Mouse (Mus musculus) regulatory T cell (primary cell): ENCODE measurements around the gene Plvap.
"Not testable (repeated sequence)": the region's sequence is repeated elsewhere in the genome, so short reads cannot be mapped to it uniquely, and the experiment has no call there.

Experiments
- in situ Hi-C: fragments of 300-600 bp; cut with MboI, MseI; formaldehyde crosslinking; loops from one replicate; pipeline ENCODE4 v1.15.1; 2025; ENCODE audit warnings: high pct_unique_total_duplicates

Gene Plvap

DNA sequence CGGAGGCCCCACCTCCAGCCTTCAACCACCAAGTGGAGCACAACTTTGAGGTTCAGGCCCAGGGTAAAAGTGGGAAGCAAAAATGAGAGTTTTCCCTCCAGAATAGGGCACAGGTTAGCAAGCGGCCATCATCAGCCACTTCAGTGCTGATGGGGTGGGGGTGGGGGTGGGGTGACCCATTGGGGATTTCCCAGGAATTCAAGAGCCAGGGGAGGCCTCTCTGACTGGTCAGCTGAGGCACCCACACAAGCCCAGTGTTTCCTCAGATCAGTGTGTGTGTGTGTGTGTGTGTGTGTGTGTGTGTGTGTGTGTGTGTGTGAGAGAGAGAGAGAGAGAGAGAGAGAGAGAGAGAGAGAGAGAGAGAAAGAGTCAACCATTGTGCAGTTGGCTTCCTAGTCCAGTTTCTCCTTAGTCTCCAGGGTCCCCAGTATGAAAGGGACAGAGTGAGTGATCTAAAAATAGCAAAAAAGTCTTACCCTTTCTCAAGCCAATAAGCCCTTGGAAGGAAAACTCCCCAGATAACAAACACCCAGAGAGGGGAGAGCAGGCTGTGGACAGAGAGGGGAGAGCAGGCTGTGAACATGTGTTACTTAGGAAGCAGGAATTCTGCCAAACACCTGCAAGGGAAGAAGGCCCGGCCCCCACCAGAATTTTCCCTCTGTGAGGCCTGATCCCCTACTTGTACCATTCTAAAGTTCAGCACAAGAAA, 15.8 kb upstream of the Plvap start:
- in situ Hi-C loops = no loop called here

DNA sequence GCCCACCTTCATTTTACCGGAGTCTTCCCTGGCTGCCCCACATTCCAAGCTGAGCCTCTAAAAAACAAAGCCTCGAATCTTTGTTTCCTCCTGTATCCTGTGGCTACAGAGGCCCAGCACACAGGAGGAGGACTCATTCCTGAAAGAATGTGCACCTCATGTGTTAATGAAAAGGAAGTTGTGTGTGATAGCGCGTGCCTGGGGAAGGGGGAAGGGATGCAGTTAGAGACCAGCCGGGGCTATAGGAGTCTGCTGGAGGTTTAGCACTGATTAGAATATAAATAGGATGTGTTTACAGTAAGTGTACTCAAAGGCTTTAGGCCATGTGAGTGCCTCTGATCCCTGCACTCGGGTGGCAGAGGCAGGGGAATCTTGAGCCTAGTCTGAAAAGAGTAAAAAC, 14.7 kb upstream of the Plvap start:
- in situ Hi-C loops = no loop called here

DNA sequence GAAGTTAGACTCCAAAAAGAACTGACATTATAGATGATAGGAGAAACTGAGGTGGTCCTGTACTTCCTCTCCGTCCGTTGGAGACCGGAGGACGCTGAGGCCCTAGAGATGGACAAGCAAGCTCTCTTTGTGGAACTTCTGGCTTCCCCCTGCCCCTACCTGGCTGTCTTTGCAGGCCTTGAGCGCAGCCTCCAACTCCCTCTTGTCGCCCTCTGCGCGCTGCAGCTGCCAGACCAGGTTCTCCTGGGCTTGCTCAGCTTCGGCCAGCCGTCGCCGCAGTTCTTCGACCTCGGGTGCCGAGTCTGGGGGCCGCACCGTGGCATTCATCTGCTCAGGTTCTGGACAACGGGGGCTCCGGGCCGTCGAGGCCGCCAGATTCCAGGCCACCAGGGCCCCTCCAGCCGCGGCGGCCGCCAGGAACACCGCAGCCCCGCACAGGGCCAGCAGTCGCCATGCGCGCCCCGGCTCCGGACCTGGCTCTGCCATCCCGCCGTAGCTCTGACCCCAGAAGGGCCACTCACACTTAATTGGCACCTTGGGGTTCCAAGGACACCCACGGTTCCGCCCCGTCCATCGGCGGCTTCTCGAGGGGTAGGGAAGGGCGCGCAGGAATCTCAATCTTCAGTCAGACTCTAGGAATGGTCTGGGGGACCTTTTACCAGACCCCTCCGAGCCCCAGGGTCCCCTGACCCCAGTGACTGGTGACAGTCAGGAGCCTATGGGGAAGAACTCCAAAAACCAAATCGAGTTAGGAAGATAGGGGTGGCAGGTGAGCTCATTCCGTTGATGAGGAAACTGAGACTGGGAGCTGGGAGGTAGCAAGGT, 13.9 kb upstream of the Plvap start, which contains the start of gene Ccdc194:
Ccdc194 (minus strand) TSS at position 486 of the 825 bp plus-strand sequence.
- in situ Hi-C loops = no loop called here

DNA sequence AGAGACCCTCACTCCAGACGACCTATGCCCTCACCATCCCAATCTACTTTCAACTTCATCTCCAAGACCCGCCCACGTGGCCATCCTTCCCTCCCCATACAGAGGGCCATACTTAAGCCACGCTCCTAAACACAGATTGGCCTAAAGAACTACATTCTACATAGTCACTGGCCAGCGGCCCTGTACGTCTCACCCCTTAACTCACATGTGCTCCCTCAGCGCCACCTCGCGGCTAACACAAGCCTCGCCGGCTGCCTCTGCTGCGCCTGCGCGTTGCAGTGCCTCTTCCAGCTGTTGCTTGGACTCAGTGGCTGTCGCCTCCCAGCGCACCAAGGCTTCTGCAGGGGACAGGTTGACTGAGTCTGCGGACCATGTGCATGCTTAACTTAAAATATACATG, 10.1 kb upstream of the Plvap start:
- in situ Hi-C loops = loop anchor here (5.0 kb wide), 1 partner anchor 74 kb away; no protein-coding TSS in a partner anchor

DNA sequence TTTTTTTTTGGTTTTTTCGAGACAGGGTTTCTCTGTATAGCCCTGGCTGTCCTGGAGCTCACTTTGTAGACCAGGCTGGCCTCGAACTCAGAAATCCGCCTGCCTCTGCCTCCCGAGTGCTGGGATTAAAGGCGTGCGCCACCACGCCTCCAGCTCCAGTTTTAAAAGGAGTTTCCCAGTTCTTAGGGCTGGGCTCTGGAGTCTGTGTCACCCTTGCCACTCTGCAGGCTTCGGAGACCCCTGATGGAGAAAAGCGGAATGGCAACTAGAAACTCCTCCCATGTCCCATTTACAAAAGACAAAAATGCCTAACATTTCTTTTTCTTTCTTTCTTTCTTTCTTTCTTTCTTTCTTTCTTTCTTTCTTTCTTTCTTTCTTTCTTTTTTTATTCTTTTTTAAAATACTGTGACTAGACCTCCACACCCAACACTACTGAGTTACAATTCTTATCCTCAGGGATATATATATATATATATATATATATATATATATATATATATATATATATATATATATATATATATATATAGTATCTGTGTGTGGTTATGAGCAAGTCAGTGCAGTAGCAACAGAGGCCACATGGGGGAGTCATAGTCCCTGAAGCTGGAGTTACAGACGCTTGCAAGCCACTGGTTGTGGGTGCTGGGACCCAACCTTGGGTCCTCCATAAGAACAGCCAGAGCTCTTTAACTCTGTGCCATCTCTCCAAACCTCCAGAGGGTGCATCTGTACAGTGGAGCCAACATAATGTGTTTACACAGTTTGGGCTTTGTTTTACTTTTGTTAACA, 7.7 kb upstream of the Plvap start:
- in situ Hi-C loops = not testable (repeated sequence)

DNA sequence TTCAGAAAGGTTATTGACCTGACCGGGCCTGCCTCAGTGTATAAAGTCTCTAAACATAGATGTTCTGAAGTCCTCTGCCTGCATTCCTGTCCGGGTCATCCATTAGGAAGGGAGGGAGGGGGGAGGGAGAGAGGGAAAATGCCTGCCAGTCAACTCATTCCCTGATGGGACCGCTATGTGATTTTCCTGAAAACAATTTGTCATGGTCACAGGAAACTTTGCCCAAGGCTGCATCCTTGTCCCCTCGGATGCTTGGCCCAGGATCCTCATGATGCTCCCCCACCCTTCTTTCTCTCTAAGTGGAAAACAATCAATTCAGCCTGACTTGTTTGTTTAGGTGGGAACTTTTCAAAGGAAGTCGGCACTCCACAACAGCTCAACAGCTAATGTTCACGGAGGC, 5.2 kb upstream of the Plvap start:
- in situ Hi-C loops = no loop called here

DNA sequence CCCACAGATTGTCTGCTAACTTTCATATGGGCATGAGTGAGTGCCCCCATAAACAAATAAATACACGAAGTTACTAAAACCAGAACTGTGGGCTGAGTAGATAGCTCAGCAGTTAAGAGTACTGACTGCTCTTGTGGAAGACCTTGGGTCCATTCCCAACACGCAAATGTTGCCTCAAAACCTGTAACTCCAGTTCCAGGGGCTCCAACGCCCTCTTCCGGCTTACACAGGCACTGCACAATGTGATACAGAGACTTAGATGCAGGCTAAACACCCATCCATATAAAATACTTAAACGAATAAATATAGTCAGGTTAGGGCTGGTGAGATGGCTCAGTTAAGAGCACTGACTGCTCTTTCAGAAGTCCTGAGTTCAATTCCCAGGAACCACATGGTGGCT, 3.5 kb upstream of the Plvap start:
- in situ Hi-C loops = no loop called here

DNA sequence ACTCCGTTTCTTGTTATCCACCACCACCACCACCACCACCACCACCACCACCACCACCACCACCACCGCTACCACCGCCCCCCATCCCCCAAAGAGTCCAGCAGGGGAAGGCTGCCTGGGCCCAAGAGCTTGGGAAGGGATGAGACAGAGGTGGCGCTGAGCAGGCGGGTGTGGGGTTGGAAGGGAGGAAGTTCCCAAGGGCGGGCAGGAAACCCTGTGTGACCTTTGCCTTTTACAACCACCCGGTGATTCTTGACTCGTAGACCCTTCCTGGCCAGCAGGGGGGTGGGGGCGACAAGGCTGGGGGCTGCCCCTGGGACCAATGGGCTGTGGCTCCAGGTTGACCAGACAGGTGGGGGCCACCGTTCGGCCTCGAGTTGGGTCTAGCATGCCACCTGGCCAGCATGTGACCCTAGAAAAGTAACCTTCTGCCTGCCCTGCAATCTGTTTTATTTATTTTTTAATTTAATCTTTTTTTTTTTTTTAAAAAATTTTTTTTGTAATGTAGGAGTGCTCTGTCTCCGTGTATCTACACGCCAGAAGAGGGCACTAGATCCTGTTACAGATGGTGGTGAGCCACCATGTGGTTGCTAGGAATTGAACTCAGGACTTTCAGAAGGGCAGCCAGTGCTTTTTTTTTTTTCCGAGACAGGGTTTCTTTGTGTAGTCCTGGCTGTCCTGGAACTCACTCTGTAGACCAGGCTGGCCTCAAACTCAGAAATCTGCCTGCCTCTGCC, 1.6 kb upstream of the Plvap start:
- in situ Hi-C loops = no loop called here

DNA sequence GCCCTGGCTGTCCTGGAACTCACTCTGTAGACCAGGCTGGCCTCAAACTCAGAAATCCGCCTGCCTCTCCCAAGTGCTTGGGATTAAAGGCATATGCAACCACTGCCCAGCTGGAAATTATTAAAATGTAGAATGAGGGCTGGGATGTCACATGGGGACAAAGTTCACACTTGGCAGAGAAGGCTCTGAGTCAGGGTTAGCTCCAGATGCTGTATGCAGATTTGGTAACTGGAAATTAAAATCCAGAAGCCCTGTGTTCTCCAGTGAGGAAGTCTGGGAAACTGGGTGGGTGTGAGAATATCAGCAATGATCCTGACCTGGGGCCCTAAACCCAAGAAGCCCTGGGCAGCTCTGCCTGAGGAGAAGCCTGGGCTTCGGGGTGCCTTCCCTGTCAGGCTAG, 2.2 kb downstream of the Plvap start:
- in situ Hi-C loops = loop anchor here (5.0 kb wide), 1 partner anchor 82 kb away; no protein-coding TSS in a partner anchor

DNA sequence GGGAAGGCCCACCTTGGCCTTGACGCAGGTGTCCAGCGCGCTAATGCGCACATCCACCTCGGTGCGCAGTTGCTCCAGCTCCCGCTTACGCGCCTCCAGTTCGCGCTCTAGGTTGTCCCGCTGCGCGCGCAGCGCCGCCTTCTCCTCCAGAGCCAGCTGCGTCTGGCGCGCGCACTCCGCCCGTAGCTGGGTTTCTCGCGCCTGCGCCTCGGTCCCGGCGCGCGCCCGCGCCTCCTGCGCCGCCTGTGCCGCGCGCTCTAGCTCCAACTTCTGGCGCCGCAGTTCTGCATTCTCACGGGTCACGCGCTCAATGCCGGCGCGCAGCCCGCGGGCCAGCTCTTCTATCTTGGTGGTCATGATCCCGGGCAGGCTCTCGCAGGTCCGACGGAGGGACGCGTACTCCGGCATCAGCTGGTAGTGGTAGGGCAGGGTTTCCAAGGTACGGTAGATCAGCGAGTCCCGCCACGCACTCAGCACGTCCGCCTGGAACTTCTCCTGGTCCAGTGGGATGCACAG, 3.9 kb downstream of the Plvap start:
- in situ Hi-C loops = loop anchor here (5.0 kb wide), 1 partner anchor 80 kb away; no protein-coding TSS in a partner anchor

DNA sequence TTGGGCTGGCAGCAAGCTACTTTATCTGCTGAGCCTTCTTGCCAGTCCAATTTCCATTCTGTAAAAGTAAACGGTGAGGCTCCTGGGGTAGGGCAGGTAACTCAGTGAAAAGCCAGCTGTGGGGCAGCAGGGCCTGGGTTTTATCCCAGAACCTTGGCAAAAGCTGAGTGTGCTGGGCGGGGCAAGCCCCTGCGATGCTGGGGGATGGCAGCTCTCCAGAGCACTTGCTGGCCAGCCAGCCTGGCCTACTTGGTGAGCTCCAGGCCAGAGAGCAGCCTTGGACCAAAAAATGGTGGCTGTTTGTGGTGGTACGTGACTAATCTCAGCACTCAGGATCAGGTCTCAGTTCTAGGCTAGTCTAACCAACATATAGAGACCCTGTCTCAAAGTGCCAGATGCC, 5.6 kb downstream of the Plvap start:
- in situ Hi-C loops = loop anchor here (5.0 kb wide), 1 partner anchor 79 kb away; no protein-coding TSS in a partner anchor

DNA sequence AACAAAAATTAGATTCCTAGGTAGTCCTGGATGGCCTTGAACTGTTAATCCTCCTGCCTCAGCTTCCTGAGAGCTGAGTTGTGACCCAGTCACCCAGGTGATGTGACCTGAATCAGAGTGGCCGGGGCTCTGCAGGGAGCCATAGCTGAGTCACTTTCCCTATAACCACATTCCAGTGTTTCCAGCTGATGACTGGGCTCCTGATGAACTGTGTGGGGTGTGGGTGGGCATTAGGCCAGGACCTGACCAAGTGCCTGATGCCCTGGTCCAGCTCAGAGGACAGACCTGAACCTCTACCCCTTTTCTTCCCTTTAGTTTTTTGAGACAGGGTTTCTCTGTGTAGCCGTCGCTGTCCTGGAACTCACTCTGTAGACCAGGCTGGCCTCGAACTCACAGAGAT, 6.2 kb downstream of the Plvap start:
- in situ Hi-C loops = loop anchor here (5.0 kb wide), 1 partner anchor 78 kb away; no protein-coding TSS in a partner anchor

DNA sequence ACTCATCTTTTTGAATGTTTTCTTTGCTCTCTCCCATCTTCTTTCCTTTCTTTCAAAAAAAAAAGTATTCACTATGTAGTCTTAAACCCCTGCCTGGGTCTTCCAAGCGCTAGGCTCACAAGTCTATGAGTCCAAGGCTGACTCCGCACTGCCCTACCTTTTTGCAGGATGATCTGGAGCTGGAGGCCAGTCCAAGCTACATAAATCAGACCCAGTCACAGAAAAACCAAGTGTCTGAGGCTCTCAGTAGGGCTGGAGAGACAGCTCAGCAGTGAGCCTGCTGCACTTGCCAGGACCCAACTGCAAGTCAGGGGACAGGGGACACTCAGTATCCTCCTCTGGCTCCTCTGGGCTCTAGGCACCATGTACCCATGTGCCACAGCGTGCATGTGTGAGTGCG, 7.2 kb downstream of the Plvap start:
- in situ Hi-C loops = no loop called here

DNA sequence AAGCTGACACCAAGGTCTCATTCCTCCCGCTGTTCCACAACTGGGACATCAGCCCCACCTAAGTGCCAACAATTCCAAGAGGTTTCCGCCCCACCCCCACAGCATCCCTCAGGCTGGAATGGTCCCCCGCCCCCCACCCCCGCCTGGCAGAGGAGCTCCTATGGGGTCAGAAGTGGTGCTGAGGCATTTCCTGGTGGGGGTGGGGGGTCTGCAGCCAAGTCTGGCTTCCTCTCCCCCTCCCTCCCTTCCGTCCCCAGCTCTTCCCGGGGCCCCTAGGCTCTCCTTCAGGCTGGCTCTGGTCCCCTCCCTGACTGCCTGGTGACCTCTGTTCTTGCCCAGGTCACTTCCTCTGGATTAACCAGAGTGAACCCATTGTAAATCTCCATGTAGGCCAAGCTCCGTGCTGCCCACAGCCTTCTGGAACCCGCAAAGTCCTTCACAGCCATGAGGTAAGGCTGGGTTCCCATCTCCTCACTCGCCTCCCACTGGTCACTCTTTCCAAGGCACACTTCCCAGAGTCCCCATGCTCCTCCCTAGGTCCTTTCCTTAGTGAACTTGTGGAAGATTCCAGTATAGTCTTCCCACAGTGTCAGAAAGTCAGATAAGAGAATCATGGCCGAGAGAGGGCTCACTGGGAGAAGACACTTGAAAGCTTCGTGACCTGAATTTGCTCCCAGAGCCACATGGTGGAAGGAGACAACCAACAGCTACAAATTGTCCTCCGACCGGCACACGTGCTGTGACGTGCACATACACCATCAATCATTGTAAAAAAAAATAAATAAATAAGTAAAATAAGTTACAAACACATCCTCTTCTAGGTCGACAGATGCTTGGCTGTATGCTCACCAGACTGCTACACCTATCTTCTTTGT, 12.5 kb downstream of the Plvap start:
- in situ Hi-C loops = loop anchor here (25.0 kb wide), 1 partner anchor 638 kb away; the partner anchor contains the start of gene Tpm4

DNA sequence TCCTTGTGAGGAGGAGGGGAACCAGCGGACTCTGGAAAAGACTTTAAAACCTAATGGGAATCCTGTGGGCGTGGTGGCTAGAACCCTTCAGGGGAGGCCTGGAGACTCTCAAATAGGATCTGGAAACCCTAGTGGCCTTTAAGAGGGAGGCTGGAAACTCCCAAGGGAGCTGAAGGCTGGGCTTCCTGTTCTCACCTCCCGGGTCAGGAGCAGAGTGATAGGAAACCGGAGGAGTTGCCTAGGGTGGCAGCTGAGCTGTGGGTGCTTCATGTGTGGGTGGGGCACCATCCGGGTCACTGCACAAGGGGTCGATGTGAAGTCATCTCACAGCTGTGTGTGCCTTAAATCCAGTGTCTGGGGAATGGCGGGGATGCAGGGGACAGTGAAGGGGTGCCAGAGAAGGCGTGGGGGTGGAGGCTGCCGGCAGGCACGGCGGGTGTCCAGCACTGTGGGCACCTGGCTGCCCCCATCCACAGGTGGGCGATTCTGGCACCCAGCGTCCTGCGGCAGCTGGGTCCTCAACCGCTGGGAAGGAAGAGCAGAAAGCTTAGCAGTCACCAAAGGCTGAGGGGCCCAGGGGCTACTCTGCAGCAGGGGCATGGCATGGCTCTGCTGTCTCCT, 13.6 kb downstream of the Plvap start:
- in situ Hi-C loops = loop anchor here (25.0 kb wide), 1 partner anchor 639 kb away; the partner anchor contains the start of gene Tpm4

DNA sequence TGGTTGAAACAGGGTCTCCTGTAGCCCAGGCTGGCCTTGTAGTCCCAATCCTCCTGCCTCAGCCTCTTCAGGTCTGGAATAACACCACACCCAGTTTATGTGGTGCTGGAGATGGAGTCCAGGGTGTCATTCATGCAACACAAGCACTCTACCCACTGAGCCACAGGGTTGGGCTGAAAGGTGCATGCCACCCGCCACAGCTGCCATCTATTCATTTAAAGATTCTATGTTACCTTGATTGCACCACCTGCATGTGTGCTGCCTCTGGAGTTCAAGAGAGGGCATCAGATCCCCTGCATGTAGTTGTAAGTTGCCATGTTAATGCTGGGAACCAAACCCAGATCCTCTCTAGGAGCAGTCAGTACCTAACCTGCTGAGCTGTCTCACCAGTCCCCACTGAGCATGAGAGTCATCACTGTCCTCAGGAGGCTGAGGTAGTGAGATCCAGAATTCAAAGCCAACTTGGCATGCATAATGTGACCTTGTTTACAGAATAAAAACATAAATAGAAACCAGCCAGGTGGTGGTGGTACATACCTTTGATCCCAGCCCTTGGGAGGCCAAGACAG, 14.4 kb downstream of the Plvap start:
- in situ Hi-C loops = loop anchor here (25.0 kb wide), 1 partner anchor 640 kb away; the partner anchor contains the start of gene Tpm4

DNA sequence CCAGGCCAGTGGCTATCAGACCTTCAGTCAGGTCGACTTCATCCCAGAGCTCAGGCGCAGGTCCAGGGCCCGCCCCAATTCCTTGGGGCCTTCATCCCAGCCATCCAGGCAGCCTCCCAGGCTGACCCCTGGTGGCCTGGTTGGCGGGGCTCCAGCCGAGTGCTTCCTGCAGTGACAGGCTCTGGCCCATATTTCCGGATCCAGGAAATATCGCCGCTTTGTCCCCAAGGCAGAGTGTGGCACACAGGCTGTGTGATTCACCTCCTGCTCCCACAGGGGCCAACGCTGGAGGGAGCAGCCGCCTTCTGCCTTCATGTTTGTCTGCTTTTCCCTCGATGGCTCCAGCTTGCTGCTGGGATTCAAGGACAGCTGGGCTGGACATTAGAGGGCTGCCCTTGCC, 15.1 kb downstream of the Plvap start:
- in situ Hi-C loops = loop anchor here (25.0 kb wide), 1 partner anchor 641 kb away; the partner anchor contains the start of gene Tpm4

DNA sequence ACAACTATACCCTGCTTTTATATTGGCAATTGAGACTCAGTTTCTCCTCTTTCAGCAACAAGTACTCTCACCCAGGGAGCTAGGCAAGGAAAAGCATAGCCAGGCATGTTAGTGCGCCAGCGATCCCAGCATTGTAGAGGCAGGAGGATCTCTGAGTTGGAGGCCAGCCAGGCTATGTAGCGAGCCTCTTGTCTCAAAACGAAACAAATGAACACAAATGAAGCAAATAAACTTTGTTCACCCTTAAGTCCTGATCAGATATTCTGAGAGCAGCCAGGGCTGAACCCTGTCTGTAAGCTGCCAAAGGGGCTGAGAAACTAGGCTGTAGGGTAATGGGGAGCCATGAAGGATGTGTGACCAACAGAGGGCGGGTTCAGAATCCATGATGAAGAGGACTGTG, 15.7 kb downstream of the Plvap start:
- in situ Hi-C loops = loop anchor here (25.0 kb wide), 1 partner anchor 641 kb away; the partner anchor contains the start of gene Tpm4

DNA sequence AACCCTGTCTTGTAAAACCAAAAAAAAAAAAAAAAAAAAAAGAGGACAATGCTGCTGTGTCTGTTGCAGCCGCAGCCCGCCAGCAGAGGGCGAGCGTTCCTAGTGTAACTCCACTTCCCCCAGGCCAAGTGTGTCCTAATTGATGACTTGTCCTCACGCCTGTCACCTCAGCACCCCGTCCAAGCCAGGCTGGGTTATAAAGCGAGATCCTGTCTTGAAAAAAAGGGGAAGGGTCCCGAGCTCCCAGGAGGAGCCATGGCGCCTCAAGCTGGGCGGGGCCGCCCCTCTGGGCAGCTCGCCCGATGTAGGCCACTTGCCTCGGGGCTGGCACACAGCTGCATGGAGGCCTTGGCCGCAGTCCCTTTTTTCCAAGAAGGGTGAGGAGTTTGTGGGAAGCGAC, 16.5 kb downstream of the Plvap start:
- in situ Hi-C loops = loop anchor here (25.0 kb wide), 1 partner anchor 642 kb away; the partner anchor contains the start of gene Tpm4
